Mouse (Mus musculus) T-helper 2 cell (primary cell): ENCODE data around the gene Hist1h4n.
"Not testable (repeated sequence)": the region's sequence is repeated elsewhere in the genome, so short reads cannot be mapped to it uniquely, and the experiment has no call there.

Experiments
- in situ Hi-C: fragments of 300-600 bp; cut with MboI, MseI; formaldehyde crosslinking; loops from one replicate; pipeline ENCODE4 v1.15.1; 2025; ENCODE audit warnings: high pct_unique_total_duplicates

Gene Hist1h4n

DNA sequence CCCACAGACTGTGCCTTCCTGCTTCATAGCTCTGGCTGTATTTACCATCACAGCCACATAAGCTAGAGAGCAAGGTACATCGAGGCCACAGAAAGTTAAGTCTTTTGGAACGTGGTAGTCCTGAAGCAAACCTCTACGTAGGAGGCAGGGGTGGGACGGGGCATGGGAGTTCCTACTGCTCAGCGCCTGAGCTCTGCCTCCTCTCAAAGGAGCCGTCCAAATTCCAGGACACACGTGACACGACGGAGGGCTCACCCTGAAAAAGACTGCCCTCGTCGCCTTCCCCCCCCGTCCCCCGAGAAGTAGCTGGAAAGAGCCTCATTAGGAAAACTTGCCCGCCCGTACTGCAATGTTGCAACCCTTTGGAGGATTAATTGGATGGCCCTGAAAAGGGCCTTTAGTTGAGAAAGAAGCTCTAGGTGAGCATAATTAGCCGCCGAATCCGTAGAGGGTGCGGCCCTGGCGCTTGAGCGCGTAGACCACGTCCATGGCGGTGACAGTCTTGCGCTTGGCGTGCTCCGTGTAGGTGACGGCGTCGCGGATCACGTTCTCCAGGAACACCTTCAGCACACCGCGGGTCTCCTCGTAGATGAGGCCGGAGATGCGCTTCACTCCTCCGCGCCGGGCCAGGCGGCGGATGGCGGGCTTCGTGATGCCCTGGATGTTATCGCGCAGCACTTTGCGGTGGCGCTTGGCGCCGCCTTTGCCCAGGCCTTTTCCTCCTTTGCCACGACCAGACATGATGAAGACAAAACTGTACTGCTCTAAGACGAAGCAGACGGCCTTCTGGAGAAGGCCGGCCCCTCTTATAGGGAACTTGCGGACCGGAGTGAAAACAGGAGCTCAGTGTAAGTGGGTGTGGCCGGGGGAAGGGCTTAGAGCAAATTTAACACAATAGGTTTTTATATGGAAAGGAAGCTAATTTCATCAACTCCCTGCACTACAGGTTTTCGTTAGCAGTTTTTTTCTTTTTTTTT lies at the start of gene Hist1h4n:
TSS of gene Hist1h4n (minus strand) at position 779 of the 977 bp plus-strand sequence.
- in situ Hi-C loops, result not testable (repeated sequence)

GRCm38 (mm10) chr13:21880735-21881134 lies 48.7 kb upstream of the Hist1h4n start:
- in situ Hi-C loops, result loop anchor here (25.0 kb wide), 1 partner anchor 1407 kb away; no protein-coding TSS in a partner anchor

DNA sequence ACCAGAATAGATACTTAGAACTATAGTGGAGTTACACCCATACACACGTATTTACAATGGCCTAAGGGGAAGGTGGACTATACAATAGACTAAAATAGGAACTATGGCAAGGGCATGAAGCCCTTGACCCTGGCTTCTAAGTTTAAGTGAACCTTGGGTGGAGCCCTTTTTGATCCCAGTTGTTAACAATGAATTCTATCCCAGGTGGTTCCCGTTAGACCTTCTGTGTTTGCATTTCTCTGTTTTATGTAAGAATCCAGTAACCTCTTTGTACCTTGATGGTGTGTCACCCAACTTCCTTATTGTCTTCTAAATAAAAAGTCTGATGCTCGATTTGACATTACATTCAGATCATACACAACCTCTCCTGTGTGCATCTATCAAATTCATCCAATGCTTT lies 33.5 kb upstream of the Hist1h4n start:
- in situ Hi-C loops, result not testable (repeated sequence)

- in situ Hi-C loops, result no loop called here
Observed at GRCm38 (mm10) chr13:21861608-21862007, 29.6 kb upstream of the Hist1h4n start.

DNA sequence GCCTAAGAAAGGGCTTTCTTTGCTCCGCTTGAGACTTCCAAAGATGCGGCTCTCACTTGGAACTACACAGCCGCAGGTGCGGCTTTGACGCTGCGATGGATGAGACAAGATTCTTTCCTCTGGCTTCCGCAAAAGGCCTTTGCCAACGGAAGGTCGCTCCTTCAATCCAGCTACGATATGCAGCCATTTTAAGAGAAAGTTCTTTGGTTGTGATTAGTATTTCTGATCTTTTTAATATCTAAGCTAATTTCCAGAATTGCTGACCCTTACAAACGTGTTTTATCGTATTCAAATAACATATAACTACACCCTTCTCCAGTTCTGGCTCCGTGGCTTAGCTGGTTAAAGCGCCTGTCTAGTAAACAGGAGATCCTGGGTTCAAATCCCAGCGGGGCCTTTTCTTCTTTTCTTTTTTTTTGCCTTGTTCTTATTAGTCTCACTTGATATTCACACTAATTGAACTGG lies 23.7 kb upstream of the Hist1h4n start:
- in situ Hi-C loops, result loop anchor here (10.0 kb wide), 1 partner anchor 69 kb away; no protein-coding TSS in a partner anchor

GRCm38 (mm10) chr13:21855146-21855545 lies 23.1 kb upstream of the Hist1h4n start:
- in situ Hi-C loops, result loop anchor here (10.0 kb wide), 1 partner anchor 70 kb away; no protein-coding TSS in a partner anchor

DNA sequence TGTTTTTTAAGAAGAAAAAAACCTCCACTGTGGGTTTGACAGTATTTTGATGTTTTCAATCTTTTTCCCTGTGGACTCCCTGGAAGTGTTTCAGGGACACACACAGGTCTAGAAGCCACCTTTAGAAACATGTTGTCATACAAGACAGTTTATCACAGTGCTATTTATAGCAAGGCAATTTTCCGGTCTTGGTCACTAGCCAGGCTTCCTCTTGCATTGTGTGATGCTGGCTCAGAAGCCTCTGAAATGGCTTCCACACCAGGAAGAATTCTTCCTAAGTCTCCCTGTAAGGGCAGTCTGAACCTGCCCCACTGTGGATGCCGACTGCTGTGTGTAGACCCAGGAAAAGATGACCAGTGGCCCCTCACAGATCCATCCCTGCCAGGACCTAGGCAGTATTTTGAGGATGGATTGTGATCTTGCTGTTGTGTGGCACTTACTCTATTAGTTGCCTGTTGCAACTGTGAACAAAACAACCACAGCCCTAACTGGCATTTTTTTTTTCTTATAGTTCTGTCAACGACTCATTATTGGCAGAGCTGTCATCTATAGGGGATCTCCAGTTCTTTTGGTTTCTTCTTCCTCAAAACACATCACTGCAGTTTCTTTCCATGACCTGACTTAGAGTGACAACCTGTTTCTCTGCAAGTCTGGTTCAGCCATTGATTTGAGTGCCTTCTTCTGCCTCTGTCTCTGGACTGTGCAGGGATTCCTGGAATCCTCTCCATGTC lies 20.4 kb upstream of the Hist1h4n start:
- in situ Hi-C loops, result loop anchor here (5.0 to 10.0 kb wide), 3 partner anchors 50 to 170 kb away; no protein-coding TSS in a partner anchor

- in situ Hi-C loops, result loop anchor here (5.0 to 10.0 kb wide), 3 partner anchors 48 to 172 kb away; no protein-coding TSS in a partner anchor
Observed at GRCm38 (mm10) chr13:21850696-21851095, 18.7 kb upstream of the Hist1h4n start.

- in situ Hi-C loops, result no loop called here
Observed at GRCm38 (mm10) chr13:21847883-21848282, 15.9 kb upstream of the Hist1h4n start.

- in situ Hi-C loops, result not testable (repeated sequence)
Observed at GRCm38 (mm10) chr13:21846356-21846755, 14.4 kb upstream of the Hist1h4n start.

DNA sequence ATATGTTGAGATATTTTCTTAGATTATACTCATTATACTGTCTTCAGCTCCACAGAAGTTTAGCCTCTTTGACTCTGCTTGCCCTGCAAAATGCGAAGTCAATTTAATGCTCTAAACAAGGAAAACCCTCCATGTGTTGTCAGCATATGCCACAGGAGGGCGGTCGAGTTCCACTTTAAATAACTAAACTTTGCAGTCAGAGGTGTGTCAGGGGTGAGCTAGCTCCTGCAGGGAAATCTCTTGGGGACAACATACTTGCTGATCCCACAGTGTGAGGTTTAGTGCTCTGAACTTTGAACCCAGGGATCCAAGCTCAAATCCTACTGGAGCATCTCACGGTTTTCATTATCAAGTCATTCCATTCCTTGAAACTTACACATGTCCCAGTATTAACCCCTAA lies 8.5 kb upstream of the Hist1h4n start:
- in situ Hi-C loops, result not testable (repeated sequence)

GRCm38 (mm10) chr13:21833461-21833860 lies 1.5 kb upstream of the Hist1h4n start, which contains the start of the genes Hist1h2ap and Hist1h2br:
Gene Hist1h2ap (minus strand): TSS chr13:21833507.
Gene Hist1h2br (plus strand): TSS chr13:21833743.
- in situ Hi-C loops, result not testable (repeated sequence)

- in situ Hi-C loops, result no loop called here
Observed at GRCm38 (mm10) chr13:21830344-21830743, 1.7 kb downstream of the Hist1h4n start.

DNA sequence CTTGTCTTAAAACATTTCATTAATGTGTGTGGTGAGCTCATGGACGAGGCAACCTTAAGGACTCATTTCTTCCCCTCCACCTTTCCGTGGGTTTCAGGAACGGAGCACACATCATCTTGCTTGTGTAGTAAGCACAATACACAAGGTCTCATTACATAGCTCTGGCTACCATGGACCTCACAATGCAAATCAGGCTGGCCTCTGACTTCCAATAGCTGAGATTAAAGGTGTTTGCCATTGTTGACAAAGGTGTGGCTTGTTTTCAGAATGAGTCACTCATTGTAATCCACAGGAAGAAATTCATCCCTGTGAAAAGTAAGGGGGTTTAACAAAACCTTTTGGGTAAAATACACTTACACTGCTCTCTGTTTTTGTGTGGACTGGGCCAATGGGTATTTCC lies 3.5 kb downstream of the Hist1h4n start:
- in situ Hi-C loops, result no loop called here

GRCm38 (mm10) chr13:21820082-21820890 lies 11.7 kb downstream of the Hist1h4n start:
- in situ Hi-C loops, result not testable (repeated sequence)

GRCm38 (mm10) chr13:21812092-21812491 lies 19.9 kb downstream of the Hist1h4n start:
- in situ Hi-C loops, result not testable (repeated sequence)

GRCm38 (mm10) chr13:21811539-21811938 lies 20.5 kb downstream of the Hist1h4n start, which contains the start of gene Hist1h4m:
Gene Hist1h4m (plus strand): TSS chr13:21811746.
- in situ Hi-C loops, result not testable (repeated sequence)

DNA sequence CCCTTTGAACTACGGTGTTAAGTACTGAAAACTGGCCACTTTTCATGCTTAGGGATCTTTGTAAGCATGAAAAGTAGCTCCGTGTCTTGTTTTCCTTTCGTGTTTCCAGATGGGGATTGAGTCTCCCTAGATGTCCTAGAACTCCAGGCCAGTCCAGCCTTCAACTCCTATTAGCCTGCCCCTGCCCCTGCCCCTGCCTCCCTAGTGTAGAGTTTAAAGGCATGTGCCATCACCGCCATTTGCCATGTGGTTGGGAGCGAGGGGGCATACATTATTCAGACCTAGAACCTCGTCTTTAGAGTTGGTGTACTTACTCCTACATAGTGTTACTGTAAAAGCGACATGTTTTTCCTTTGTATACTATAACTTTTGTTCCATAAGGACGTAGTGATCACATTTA lies 20.9 kb downstream of the Hist1h4n start:
- in situ Hi-C loops, result not testable (repeated sequence)

GRCm38 (mm10) chr13:21810073-21810472 lies 21.9 kb downstream of the Hist1h4n start, which contains the start of the genes Hist1h2bq and Hist1h2ao:
Gene Hist1h2bq (minus strand): TSS chr13:21810197.
Gene Hist1h2ao (plus strand): TSS chr13:21810465.
- in situ Hi-C loops, result not testable (repeated sequence)

- in situ Hi-C loops, result loop anchor here (5.0 to 10.0 kb wide), 2 partner anchors 49 to 222 kb away; no protein-coding TSS in a partner anchor
Observed at GRCm38 (mm10) chr13:21803058-21803457, 28.9 kb downstream of the Hist1h4n start.
